Mouse (Mus musculus): ENCODE results near the gene Il17rc.
A peak's percentile ranks its signal among the peaks of the same experiment; 100 is the strongest.

Il17rc gene

GRCm38 (mm10) chr6:113501388-113502084 lies 30.3 kb downstream of the Il17rc start, which contains the start of gene Prrt3:
Gene Prrt3 (minus strand): TSS chr6:113501931.
- no peak for DNase-seq

DNA sequence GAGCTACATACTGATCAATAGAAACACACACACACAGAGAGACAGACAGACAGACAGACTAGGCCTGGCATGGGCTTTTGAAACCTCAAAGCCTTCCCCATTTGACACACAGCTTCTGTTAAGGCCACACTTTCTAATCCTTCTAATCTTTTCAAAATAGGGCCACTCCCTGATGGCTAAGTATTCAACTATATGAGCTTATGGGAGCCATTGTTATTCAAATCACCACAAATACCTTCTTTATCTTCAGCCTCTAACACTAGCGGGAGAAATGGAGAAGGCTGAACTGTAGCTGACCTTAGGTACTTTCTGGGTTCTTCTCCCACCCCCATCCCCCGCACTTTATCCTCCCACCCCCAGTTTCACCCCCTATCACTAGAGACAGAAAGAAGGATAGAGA lies 31.6 kb downstream of the Il17rc start:
- no peak for DNase-seq

GRCm38 (mm10) chr6:113505689-113506088 lies 34.5 kb downstream of the Il17rc start:
- no peak for DNase-seq

- DNase-seq, result no peak
Observed at GRCm38 (mm10) chr6:113507130-113507529, 35.9 kb downstream of the Il17rc start.

DNA sequence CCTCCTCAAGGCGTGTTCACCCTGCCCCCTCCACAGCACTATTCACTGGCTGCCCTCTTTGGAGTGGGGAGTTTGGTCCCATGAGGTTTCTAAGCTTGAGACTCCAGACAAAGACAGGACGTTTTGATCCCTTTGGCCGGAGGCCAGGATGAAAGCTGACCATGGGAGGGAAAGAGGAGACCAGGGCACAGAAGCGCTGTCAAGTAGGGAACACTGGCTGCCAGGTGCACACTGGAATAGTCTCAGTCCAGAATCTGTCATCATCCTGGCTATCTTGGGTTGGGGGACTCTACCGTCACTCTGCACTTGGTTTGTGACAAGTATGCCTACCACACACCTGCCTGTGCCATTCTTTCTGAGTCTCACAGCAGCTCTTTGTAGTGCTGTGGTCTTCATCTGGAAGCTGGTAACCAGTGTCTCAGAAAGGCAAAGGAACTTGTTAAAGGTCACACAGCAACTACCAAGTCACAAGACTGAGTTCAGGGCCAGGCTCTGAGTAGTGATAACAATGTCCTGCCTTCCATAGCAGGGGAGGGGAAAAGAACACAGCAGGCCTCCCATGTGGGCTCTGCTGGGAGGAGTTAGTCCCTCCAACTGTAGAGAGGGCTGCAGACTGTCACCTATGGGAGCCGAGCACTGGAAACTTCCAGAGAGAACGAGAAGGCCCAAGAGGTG lies 37.2 kb downstream of the Il17rc start:
- DNase-seq, result no peak

DNA sequence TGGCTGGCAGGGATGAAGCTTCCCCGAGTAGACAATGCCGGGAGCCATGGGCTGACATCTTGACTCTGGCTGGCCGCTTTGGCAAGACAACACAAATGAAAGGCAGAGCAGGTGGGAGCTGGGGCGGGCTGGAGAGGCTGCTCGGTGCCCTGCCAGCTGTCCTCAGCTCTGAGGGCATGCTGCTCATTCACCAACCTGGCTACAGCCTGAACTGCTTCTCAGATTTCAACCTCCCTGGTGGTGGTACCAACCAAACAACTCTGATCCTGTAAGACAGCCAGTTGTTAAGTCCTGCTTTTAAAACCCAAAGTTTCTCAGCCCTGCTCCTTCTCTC lies 37.7 kb downstream of the Il17rc start:
- no peak for DNase-seq

DNA sequence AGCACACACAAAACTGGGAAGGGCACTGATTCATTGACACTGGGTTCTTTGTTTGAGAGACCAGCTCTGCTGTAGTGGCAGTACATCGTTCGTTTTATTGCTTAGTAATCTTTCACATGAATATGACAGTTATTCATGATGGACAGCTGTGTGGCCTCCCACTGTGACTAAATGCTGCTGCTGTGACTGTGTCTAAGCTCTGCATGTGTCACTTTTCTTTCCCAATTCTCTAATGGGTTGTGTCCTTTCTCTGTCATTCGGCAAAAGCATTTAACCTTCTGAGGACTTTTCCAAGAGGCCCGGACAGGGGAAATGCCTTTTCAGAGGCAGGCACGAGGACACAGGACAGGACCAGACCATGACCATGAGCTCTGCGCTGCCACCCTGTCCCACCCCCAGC lies 42.7 kb downstream of the Il17rc start:
- no peak for DNase-seq

DNA sequence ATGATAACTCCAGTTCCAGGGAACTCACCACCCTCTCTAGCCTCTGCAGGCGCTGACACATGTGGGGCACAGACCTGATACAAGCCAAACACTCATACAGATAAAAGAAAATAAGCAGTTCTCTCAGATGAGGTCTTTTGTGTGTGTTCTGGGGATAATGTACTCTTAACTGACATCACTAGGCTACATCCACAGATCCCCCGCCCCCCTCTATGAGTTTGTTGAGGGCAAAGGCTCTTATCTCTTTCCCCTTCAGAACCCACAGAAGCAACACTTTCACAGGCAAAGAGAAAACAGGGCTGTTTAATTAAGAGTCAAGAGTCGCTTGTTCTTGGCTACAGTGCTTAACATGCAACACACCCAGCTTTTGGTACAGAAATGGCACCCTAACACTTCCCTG lies 43.4 kb downstream of the Il17rc start:
- no peak for DNase-seq

DNA sequence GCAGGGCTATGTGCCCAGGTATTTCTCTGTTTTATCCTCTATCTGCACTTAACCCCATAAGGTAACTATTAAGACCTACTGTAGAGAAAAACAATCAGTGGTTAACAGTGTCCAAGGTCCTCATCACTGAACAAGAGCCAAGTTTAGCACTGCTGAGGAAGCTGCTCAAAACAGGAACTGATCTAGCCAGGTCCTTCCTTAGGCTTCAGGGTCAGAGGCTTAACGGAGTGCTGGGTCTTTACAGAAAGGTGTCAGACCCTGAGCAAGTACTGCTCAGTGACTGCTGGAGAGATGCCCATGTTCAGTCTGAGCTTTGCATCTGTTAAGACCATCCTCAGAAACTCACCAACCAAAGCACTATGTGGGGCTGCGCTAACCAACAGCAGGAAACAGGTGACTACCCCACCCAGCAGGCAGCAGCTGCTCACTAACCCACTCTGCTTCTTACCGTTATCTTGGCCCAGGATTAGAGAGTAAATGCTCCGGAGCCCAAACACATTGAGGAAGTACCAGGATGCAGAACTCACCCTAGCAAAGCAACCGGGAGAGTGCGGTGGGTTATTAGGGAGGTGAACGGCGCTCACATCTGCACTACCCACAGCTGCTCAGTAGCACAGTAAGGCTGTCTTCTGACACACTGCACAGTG lies 46.3 kb downstream of the Il17rc start:
- DNase-seq, result no peak

DNA sequence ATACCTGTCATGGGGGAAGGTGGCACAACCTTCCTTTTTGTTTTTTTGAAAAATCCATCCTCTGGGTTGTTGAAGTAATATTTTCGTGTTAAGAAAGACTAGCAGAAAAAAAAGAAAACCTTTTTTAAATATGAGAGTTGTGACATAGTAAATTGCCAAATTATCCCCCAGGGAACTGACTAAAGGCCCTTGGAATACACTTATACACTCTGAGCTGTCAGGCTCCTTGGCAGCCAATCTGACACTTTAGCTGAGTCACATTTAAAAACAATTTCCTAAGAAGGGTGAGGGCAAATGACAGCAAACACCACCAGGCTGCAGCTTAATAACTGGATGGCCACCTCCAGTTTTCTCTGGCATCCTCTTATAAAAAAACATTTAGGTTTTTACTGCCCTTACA lies 51.1 kb downstream of the Il17rc start:
- no peak for DNase-seq

- DNase-seq, result no peak
Observed at GRCm38 (mm10) chr6:113523420-113523819, 52.2 kb downstream of the Il17rc start.

DNA sequence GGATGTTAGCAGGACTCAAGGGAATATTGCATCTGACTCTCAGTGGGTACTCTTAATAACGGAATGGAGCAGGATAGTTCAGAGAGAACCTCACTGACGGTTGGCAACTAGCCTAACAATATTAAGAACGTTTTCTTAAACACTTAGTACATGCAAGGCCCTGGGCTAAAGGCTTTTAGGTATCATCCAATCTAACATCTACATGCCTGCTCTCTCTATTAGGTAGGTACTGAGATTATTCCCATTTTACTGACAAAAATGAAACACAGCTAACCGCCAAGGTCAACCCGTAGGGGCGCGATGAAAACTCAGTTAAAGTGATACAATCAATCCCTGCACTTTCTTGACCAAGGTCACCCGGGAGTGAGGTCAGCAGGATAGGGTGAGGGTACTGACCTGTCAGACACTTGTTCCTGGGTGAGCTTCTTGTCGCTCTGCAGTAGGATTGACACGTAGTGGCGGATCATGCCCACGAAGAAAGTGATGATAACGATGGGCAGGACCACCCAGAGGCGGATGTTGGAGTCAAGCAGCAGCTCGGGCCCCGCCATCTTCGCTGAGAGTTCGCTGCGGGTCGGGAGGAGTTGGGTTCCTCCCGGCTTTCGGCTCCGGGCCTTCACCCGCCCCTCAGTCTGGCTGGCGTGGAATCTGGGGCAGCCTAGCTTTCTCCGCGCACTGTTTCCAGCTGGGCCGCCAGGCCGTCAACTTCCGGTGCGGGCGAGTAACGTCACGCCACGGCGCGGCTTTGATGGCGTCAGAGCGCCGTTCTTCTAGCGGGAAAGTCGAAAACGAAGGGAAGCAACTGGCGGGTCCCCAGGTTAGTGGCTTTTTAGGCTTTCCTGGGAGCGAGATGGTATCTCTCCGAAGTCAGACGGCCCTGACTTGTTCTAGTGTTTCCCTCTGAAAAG lies 60.0 kb downstream of the Il17rc start, which contains the start of the genes Emc3 and Fancd2:
Gene Emc3, minus strand, starts transcription at position 721 of the 908 bp plus-strand sequence.
Gene Fancd2, plus strand, starts transcription at position 751 of the 908 bp plus-strand sequence.
- DNase-seq, result peak; percentile 78

DNA sequence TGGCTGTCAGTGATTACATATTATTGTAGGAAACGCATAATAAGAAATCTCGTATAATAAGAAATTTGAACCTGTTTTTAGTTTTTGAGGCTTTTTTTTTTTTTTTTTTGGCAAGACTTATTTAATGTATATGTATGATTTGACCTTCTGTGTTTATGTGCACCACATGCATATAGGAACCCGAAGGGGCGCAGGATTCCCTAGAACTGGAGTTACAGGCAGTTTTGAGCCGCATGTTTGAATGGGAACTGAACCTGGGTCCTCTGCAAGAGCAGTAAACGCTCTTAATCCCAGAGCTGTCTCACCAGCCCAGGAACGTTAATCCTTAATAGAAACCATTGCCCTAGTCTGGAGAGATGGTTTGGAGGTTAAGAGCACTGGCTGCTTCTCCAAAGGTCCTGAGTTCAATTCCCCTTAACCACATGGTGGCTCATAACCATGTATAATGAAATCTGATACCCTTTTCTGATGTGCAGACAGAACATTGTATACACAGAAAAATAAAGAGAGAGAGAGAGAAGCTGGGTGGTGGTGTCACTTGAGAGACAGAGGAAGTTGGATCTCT lies 60.7 kb downstream of the Il17rc start:
- no peak for DNase-seq

Measured in kidney, adult 11 months (tissue).